Mouse (Mus musculus) hindbrain, embryonic 14.5 days (tissue): Measurements from ENCODE around the gene Tax1bp3. TPM values are rescaled to one million over a fixed set of nuclear protein-coding genes. Genes with fewer than 3 reads are reported as not detected.
A peak's percentile ranks its signal among the peaks of the same experiment; 100 is the strongest.

Source experiments
- ATAC-seq: fragments of 200-750 bp; cut with Nextera tagmentation; 2 replicates; pipeline ENCODE4 v1.8.0; 2017; ENCODE audit warnings: moderate number of reproducible peaks, mild to moderate bottlenecking, moderate TSS enrichment, moderate library complexity; ENCODE audit not compliant: low FRiP score
- DNase-seq: peaks from one replicate; pipeline ENCODE4 v3.0.0-alpha.2; 2015; ENCODE audit warnings: low spot score
- H3K27ac ChIP-seq: fragments of 300-500 bp; sonication (generic); 2 replicates; pipeline ENCODE4 v1.5.1; 2014; ENCODE audit warnings: mild to moderate bottlenecking, moderate library complexity
- H3K27me3 ChIP-seq: fragments of 300-500 bp; sonication (generic); 2 replicates; pipeline ENCODE4 v1.6.1; 2014; ENCODE audit warnings: mild to moderate bottlenecking, low read length, mixed read lengths; ENCODE audit not compliant: control insufficient read depth, insufficient read depth
- H3K36me3 ChIP-seq: fragments of 300-500 bp; sonication (generic); replicated peaks from 2 replicates; pipeline ENCODE4 v1.6.1; 2014; ENCODE audit not compliant: control insufficient read depth, insufficient read depth
- H3K4me1 ChIP-seq: fragments of 300-500 bp; sonication (generic); replicated peaks from 2 replicates; pipeline ENCODE4 v1.6.1; 2014; ENCODE audit warnings: antibody characterized with exemption, low read length, mixed read lengths; ENCODE audit not compliant: control insufficient read depth, insufficient read depth
- H3K4me2 ChIP-seq: fragments of 300-500 bp; sonication (generic); replicated peaks from 2 replicates; pipeline ENCODE4 v1.6.1; 2014; ENCODE audit warnings: mild to moderate bottlenecking, moderate library complexity
- H3K4me3 ChIP-seq: fragments of 300-500 bp; sonication (generic); replicated peaks from 2 replicates; pipeline ENCODE4 v1.5.1; 2014; ENCODE audit warnings: mild to moderate bottlenecking, low read length
- H3K9ac ChIP-seq: fragments of 300-500 bp; sonication (generic); 2 replicates; pipeline ENCODE4 v1.6.1; 2014
- H3K9me3 ChIP-seq: fragments of 300-500 bp; sonication (generic); 2 replicates; pipeline ENCODE4 v1.6.1; 2016; ENCODE audit warnings: low read length; ENCODE audit not compliant: control insufficient read depth
- WGBS: fragments of 180-500 bp; shearing (Covaris S2); extraction: QIAGEN DNeasy Blood & Tissue Kit; methylation state at CpG from one replicate; pipeline ENCODE4 v1.1.7; 2014; 5-methylcytosine and 5-hydroxymethylcytosine counted together
- polyA plus RNA-seq: library from polyadenylated mRNA; unstranded; fragments of >200 nt; fragmentation: Nextera tagmentation; extraction: Ambion mirVana; gene quantifications from 2 replicates; pipeline ENCODE4 v1.2.1, GENCODE M21; 2014

Gene Tax1bp3
- 121 and 132 TPM in 2 replicates for polyA plus RNA-seq

DNA sequence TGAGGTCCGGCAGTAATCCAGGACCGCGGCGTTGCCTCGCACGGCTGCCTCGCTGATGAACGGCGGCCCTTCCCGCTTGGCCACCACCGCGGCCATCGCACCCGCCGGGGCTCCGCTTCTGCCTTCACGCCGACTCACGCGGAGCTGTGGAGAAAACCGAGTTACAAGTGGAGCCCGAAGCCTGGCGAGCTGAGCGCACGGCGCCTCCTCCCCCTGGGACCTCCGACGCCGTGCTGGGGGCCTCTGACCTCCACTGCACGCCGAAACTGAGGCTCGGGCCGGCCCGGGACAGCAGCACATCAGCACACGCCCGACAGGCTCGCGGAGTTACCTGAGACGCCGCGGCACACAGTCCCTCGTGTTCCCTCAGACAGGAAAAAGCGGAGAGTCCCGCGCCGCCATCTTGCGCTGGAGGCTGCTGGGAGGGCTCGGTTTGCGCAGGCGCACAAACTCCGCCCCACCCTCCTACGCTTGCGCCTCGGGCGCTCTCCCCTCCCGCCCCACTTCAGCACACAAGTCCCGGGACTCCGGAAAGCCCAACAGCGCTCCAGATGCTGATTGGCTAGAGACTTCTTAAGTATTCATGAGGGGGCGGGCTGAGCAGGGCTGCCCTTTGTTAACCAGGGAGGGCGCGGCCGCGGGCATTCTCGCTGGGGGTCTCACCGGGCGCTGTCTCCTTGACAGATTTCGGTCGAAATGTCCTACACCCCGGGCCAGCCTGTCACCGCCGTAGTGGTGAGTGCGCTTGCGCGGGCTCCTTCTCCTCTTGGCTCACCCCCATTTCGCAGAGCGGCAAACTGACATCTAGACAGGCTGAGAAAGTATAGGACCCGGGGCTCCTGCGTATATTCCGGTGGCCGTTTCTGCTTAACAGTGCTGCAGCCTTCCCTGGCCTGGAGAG is at the start of gene Tax1bp3, which contains the start of gene Emc6:
TSS of gene Tax1bp3 (plus strand) at position 476 of the 901 bp plus-strand sequence.
TSS of gene Emc6 (minus strand) at position 430 of the 901 bp plus-strand sequence.
- peak within 1 kb of the TSS; percentile 98 for H3K4me3 ChIP-seq
- peak within 1 kb of the TSS; percentile 92 for H3K9ac ChIP-seq
- peak within 1 kb of the TSS; percentile 74 for H3K4me2 ChIP-seq
- H3K27ac ChIP-seq, result peak within 1 kb of the TSS; percentile 92
- WGBS, result under 1% methylated on average over 81 of the region's 81 CpGs
- no peaks in the 10 kb centered on the region for H3K9me3 ChIP-seq
- H3K27me3 ChIP-seq, result no peaks in the 10 kb centered on the region
- H3K36me3 ChIP-seq, result peaks cover 13% of the 10 kb centered on the region
- DNase-seq, result peak; percentile 96
- peak; percentile 98 for ATAC-seq
- peaks cover 27% of the 10 kb centered on the region for H3K4me1 ChIP-seq

DNA sequence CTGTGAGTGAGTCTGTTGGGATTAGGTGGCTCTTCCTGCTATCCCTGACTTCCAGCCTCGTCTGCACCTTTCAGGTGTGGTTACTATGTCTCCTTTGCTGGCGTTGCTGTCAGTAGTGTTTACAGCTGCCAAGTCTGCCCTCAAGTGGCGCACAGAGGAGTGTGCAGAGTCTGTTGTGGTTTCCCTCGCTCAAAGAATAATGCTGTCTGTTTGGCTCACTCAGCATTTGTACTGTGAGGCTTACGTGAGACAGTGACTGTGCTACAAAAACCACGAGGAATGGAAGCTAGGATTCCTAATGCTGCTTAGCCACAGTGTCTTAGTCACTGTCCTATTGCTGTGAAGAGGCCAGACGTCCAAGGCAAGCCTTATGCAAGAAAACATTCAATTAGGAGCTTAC is 45.9 kb upstream of the Tax1bp3 start:
- Histone ChIP-seq H3K36me3 (no peaks in the 10 kb centered on the region), H3K4me3 (no peak overlapping the region), H3K9me3 (no peaks in the 10 kb centered on the region), H3K4me1 (no peaks in the 10 kb centered on the region), H3K27ac (no peak overlapping the region), H3K4me2 (no peak overlapping the region), H3K27me3 (no peaks in the 10 kb centered on the region), H3K9ac (no peak overlapping the region)
- 85% methylated on average over 7 of the region's 7 CpGs for WGBS
- ATAC-seq (no peak), DNase-seq (no peak)

GRCm38 (mm10) chr11:73132999-73133398 is 43.9 kb upstream of the Tax1bp3 start:
- no peak for DNase-seq
- no peak overlapping the region for H3K27ac ChIP-seq
- H3K4me2 ChIP-seq, result no peak overlapping the region
- H3K9ac ChIP-seq, result no peak overlapping the region
- peaks cover 6% of the 10 kb centered on the region for H3K4me1 ChIP-seq
- no peak for ATAC-seq
- H3K4me3 ChIP-seq, result no peak overlapping the region
- H3K27me3 ChIP-seq, result no peaks in the 10 kb centered on the region
- H3K9me3 ChIP-seq, result no peaks in the 10 kb centered on the region
- WGBS, result 96% methylated on average over 6 of the region's 6 CpGs
- H3K36me3 ChIP-seq, result no peaks in the 10 kb centered on the region

- WGBS, result 96% methylated on average over 5 of the region's 5 CpGs
- no peaks in the 10 kb centered on the region for H3K36me3 ChIP-seq
- DNase-seq (no peak), ATAC-seq (no peak)
- H3K4me3 ChIP-seq, result no peak overlapping the region
- no peaks in the 10 kb centered on the region for H3K27me3 ChIP-seq
- H3K4me1 ChIP-seq, result peaks cover 6% of the 10 kb centered on the region
- no peak overlapping the region for H3K27ac ChIP-seq
- H3K4me2 ChIP-seq, result no peak overlapping the region
- no peak overlapping the region for H3K9ac ChIP-seq
- no peaks in the 10 kb centered on the region for H3K9me3 ChIP-seq
Measured at GRCm38 (mm10) chr11:73134222-73134621, 42.7 kb upstream of the Tax1bp3 start.

DNA sequence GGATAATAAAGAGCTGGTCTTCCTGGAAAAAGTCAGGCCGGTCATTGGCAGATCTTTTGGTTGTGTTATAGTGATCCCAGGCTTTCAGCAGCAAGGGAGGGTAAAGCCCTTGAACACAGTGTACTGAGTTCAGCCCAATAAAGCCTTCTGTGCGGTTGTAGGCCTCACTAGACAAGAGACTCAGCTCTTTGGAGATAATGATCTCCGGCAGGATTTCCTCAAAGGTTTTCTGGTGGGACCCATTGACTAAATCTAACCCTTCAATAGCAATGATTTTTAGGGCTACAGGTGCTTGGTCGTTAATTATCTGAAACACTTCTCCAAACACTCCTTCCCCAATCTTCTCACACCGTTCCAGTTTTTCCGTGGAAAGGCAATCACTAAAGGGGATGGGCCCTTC is 40.3 kb upstream of the Tax1bp3 start:
- Histone ChIP-seq H3K4me1 (peaks cover 6% of the 10 kb centered on the region), H3K4me2 (peak overlapping the region; percentile 88), H3K4me3 (0 out of 2 replicates have a peak overlapping the region, but pooled peaks have one; percentile 78), H3K27me3 (no peaks in the 10 kb centered on the region), H3K36me3 (no peaks in the 10 kb centered on the region), H3K9ac (no peak overlapping the region), H3K9me3 (no peaks in the 10 kb centered on the region), H3K27ac (no peak overlapping the region)
- DNase-seq, result no peak
- WGBS, result 95% methylated on average over 6 of the region's 6 CpGs
- no peak for ATAC-seq

GRCm38 (mm10) chr11:73137116-73137515 is 39.8 kb upstream of the Tax1bp3 start:
- Histone ChIP-seq H3K36me3 (no peaks in the 10 kb centered on the region), H3K27ac (no peak overlapping the region), H3K4me3 (peak overlapping the region; percentile 78), H3K9ac (peak overlapping the region; percentile 68), H3K27me3 (no peaks in the 10 kb centered on the region), H3K9me3 (no peaks in the 10 kb centered on the region), H3K4me2 (peak overlapping the region; percentile 88), H3K4me1 (peaks cover 6% of the 10 kb centered on the region)
- no peak for DNase-seq
- WGBS, result 42% methylated on average over 11 of the region's 11 CpGs
- ATAC-seq, result no peak

- peaks cover 6% of the 10 kb centered on the region for H3K4me1 ChIP-seq
- no peak within 1 kb of the TSS for H3K27ac ChIP-seq
- peak; percentile 92 for DNase-seq
- no peaks in the 10 kb centered on the region for H3K9me3 ChIP-seq
- H3K4me3 ChIP-seq, result peak within 1 kb of the TSS; percentile 78
- no peaks in the 10 kb centered on the region for H3K36me3 ChIP-seq
- WGBS, result under 1% methylated on average over 84 of the region's 84 CpGs
- peak within 1 kb of the TSS; percentile 88 for H3K4me2 ChIP-seq
- peak; percentile 95 for ATAC-seq
- H3K9ac ChIP-seq, result peak within 1 kb of the TSS; percentile 68
- H3K27me3 ChIP-seq, result no peaks in the 10 kb centered on the region
Measured at GRCm38 (mm10) chr11:73137591-73138501, 39.0 kb upstream of the Tax1bp3 start, which contains the start of gene Haspin. TSS of gene Haspin (minus strand) at chr11:73138294.

DNA sequence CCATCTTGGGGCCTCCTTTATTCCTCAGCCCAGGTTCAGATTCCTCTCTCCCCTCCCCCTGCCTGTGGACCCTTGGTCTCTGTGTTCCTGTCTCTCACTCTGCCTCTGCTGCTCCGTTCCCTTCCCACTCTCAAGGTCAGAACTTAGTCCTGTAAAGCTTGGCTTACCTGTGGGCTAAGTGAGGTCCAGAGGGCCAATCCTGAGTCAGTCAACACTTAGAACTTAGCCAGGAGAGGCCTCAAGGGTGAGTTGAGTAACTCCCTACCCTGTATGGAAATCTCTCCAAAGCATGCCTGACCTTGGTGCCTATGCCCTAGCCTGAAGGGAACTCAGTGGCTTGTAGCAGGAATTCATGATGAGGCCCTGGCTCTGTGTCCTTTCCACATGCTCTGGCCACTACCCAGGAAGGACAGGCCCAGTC is 32.6 kb upstream of the Tax1bp3 start:
- no peak overlapping the region for H3K27ac ChIP-seq
- H3K4me3 ChIP-seq, result no peak overlapping the region
- no peak overlapping the region for H3K9ac ChIP-seq
- DNase-seq (no peak), ATAC-seq (no peak)
- H3K4me1 ChIP-seq, result no peaks in the 10 kb centered on the region
- H3K27me3 ChIP-seq, result no peaks in the 10 kb centered on the region
- 61% methylated on average over 1 of the region's 1 CpGs for WGBS
- no peaks in the 10 kb centered on the region for H3K36me3 ChIP-seq
- no peaks in the 10 kb centered on the region for H3K9me3 ChIP-seq
- H3K4me2 ChIP-seq, result no peak overlapping the region
